Mouse (Mus musculus) myocyte (in vitro differentiated cells): ENCODE measurements around the gene Pla2g6. TPM values are rescaled to one million over a fixed set of nuclear protein-coding genes. Genes with fewer than 3 reads are reported as not detected.

Experiments used
- H3K27me3 ChIP-seq: one replicate; pipeline ENCODE4 v1.6.1; 2011; ENCODE audit not compliant: control insufficient read depth, insufficient read depth, insufficient read length
- H3K36me3 ChIP-seq: one replicate; pipeline ENCODE4 v1.6.1; 2011; ENCODE audit not compliant: control insufficient read depth, insufficient read depth
- H3K4me2 ChIP-seq: one replicate; pipeline ENCODE4 v1.6.1; 2011; ENCODE audit warnings: low read depth, control low read depth
- H3K4me3 ChIP-seq: one replicate; pipeline ENCODE4 v1.5.1; 2011; ENCODE audit warnings: mild to moderate bottlenecking, control low read depth, moderate library complexity
- H3K79me2 ChIP-seq: one replicate; pipeline ENCODE4 v1.6.1; 2011; ENCODE audit not compliant: control insufficient read depth, insufficient read depth
- H3ac ChIP-seq: one replicate; pipeline ENCODE4 v1.6.1; 2011; ENCODE audit not compliant: control insufficient read depth, insufficient read length
- CEBPB ChIP-seq: IDR thresholded peaks from 2 replicates; pipeline ENCODE4 v1.6.1; 2011; ENCODE audit warnings: mild to moderate bottlenecking, moderate library complexity; ENCODE audit not compliant: poor library complexity, insufficient read depth, severe bottlenecking
- E2F4 ChIP-seq: IDR thresholded peaks from one replicate; pipeline ENCODE4 v1.6.1; 2011; ENCODE audit warnings: mild to moderate bottlenecking, control low read depth, moderate library complexity; ENCODE audit not compliant: insufficient read depth
- MAX ChIP-seq: IDR thresholded peaks from one replicate; pipeline ENCODE4 v1.6.1; 2011; ENCODE audit warnings: low read depth, mild to moderate bottlenecking, control low read depth
- MYOD1 ChIP-seq, 3 experiments: IDR thresholded peaks; one replicate each; pipeline ENCODE4 v1.6.1; 2011; ENCODE audit warnings: control low read depth in 2 of 3, low read depth in 2 of 3, mild to moderate bottlenecking in 2 of 3, moderate library complexity in 1 of 3; ENCODE audit not compliant: insufficient read length in 2 of 3, control insufficient read depth in 1 of 3
- MYOG ChIP-seq, 3 experiments: IDR thresholded peaks; one replicate each; pipeline ENCODE4 v1.6.1; 2011; ENCODE audit warnings: control low read depth in 2 of 3, low read depth in 2 of 3, mild to moderate bottlenecking in 2 of 3; ENCODE audit not compliant: insufficient read length in 2 of 3, control insufficient read depth in 1 of 3, insufficient read depth in 1 of 3
- POLR2A ChIP-seq: IDR thresholded peaks from one replicate; pipeline ENCODE4 v1.6.1; 2011; ENCODE audit warnings: low read depth, mild to moderate bottlenecking, control low read depth, moderate library complexity; ENCODE audit not compliant: insufficient read length
- POLR2AphosphoS2 ChIP-seq: IDR thresholded peaks from one replicate; pipeline ENCODE4 v1.6.1; 2011; ENCODE audit warnings: low read depth, control low read depth; ENCODE audit not compliant: insufficient read length
- REST ChIP-seq: IDR thresholded peaks from one replicate; pipeline ENCODE4 v1.6.1; 2011; ENCODE audit warnings: mild to moderate bottlenecking, control low read depth, moderate library complexity; ENCODE audit not compliant: insufficient read depth, insufficient read length
- SRF ChIP-seq: IDR thresholded peaks from one replicate; pipeline ENCODE4 v1.6.1; 2011; ENCODE audit warnings: low read depth; ENCODE audit not compliant: control insufficient read depth, insufficient read length
- TCF12 ChIP-seq: IDR thresholded peaks from one replicate; pipeline ENCODE4 v1.6.1; 2011; ENCODE audit warnings: mild to moderate bottlenecking, control low read depth; ENCODE audit not compliant: poor library complexity, insufficient read depth, severe bottlenecking
- TCF3 ChIP-seq: IDR thresholded peaks from one replicate; pipeline ENCODE4 v1.6.1; 2011; ENCODE audit warnings: low read depth, control low read depth; ENCODE audit not compliant: insufficient read length
- USF1 ChIP-seq: IDR thresholded peaks from one replicate; pipeline ENCODE4 v1.6.1; 2011; ENCODE audit warnings: low read depth, mild to moderate bottlenecking, control low read depth, moderate library complexity
- polyA plus RNA-seq: library from polyadenylated mRNA; unstranded; fragments of >200 nt; fragmentation: generic; extraction: Trizol; gene quantifications from one replicate; pipeline ENCODE4 v1.2.1, GENCODE M21; 2012; ENCODE audit warnings: missing spikeins

Pla2g6 gene
- polyA plus RNA-seq, 1 experiment: 36.3 TPM

DNA sequence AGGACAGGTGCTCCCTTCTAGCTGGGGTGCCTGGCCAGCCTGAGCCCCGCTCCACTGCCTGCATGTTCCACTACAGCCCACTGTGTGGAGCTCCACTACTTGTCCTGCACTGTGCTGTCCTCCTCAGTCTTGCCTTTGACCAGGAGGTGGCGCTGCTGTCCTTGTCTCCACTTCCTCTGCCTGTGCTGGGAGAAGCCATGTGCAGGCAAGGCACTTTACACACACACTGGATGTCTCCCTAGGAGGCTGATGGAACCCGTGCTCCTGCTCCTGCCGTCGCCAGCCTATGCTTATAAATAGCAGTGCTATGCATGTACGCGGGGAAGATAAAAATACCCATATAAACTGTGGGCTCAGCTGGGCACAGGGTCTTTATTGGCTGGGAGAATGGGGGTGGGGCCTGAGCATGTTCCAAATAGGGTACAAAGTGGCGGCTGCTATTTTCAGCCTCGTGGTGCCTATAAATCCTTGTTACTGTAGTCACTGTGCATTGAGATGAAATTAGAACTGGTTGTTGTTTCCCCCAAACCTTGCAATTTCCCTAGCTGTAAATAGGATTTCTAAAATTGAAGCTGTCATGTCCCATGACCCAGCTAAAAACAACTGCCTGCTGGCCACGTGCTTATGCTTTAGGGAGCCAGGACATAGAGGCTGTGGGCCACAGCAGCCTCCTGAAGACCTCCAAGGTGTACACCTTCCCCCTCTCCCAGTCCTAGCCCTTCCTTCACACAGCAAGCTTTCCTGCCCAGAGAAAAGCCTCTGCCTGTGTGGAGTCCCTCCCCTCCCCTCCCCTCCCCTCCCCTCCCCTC is 84.8 kb downstream of the Pla2g6 start:
- TF ChIP-seq REST (no peak), CEBPB (no peak), POLR2AphosphoS2 (no peak), MYOG (IDR thresholded peaks at IDR 0.05; ENCODE audit: control insufficient read depth in 1 of 3, insufficient read depth in 1 of 3, insufficient read length in 2 of 3, low read depth in 2 of 3) (peak in 1 of 3 experiments; percentile 67), MAX (peak; percentile 54), SRF (peak; percentile 21), POLR2A (peak; percentile 42), MYOD1 (IDR thresholded peaks at IDR 0.05; ENCODE audit: control insufficient read depth in 1 of 3, insufficient read length in 2 of 3, low read depth in 2 of 3) (peak in 1 of 3 experiments; percentile 75), TCF12 (no peak), E2F4 (no peak), USF1 (peak; percentile 55), TCF3 (no peak)
- Histone ChIP-seq H3K27me3 (no peaks in the 10 kb centered on the region), H3K36me3 (no peaks in the 10 kb centered on the region), H3K79me2 (no peaks in the 10 kb centered on the region), H3ac (no peak overlapping the region), H3K4me3 (no peak overlapping the region), H3K4me2 (peak overlapping the region; percentile 28)

DNA sequence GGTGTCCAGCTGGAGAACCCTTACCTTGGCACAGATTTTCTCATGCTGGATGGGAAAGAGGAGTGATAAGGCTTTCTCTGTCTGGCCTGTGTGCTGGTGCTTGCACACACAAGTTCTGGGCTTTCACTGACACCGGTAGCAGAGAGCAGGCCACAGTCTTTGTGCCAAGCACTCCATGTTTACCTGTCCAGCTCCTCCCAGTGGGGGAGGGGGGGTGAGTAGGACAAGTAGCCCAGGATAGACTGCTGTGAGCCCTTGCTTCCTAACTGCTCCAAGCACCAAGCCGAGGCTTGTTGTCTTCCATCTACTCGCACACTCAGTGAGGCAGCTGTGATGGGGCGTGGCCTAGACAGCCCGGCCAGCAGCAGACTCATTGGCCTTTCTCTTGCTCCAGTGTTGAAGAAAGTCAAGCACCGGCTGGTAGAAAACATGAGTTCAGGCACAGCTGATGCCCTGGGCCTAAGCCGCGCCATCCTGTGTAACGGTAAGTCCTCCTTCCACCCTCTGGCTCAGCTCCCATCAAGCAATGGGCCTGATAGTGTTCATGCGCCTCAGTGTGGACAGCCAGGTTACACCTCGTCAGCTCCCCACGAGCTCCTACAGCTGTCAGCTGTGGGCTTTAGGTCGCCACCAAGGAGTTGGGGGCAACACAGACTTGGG is 85.5 kb downstream of the Pla2g6 start:
- Histone ChIP-seq H3K4me3 (no peak overlapping the region), H3K4me2 (peak overlapping the region; percentile 28), H3K36me3 (no peaks in the 10 kb centered on the region), H3K79me2 (no peaks in the 10 kb centered on the region), H3K27me3 (no peaks in the 10 kb centered on the region), H3ac (no peak overlapping the region)
- peak in 2 of 3 experiments; percentile 38 to 68 for TF ChIP-seq MYOD1 (IDR thresholded peaks at IDR 0.05; ENCODE audit: control insufficient read depth in 1 of 3, insufficient read length in 2 of 3, low read depth in 2 of 3)
- TF ChIP-seq CEBPB: no peak
- TF ChIP-seq MYOG (IDR thresholded peaks at IDR 0.05; ENCODE audit: control insufficient read depth in 1 of 3, insufficient read depth in 1 of 3, insufficient read length in 2 of 3, low read depth in 2 of 3): peak in 2 of 3 experiments; percentile 20 to 67
- TF ChIP-seq POLR2AphosphoS2: no peak
- TF ChIP-seq USF1: no peak
- TF ChIP-seq MAX: no peak
- TF ChIP-seq TCF12: no peak
- TF ChIP-seq REST: no peak
- no peak for TF ChIP-seq E2F4
- no peak for TF ChIP-seq TCF3

DNA sequence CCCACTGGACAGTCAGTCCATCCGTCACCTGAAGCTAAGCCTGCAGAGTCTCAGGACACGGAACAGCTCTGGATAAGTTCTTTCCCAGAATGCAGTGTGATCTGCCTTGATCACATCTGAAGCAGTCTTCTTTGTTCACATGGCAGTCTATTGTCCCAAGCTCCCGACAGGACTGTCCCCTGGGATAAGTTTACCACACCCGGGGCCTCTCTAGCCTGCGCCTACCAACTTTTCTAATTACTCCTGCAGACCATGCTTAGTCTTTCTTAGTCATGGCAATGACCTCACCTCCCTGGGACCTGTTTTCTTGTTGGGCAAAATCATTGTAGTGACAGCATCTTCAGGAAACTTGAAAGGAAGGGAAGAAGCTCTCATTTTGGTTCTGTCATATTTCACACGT is 90.2 kb downstream of the Pla2g6 start:
- H3K4me2 ChIP-seq: no peak overlapping the region
- H3K79me2 ChIP-seq: no peaks in the 10 kb centered on the region
- H3ac ChIP-seq: no peak overlapping the region
- H3K4me3 ChIP-seq: no peak overlapping the region
- no peak for TF ChIP-seq MYOD1 (IDR thresholded peaks at IDR 0.05; ENCODE audit: control insufficient read depth in 1 of 3, insufficient read length in 2 of 3, low read depth in 2 of 3)
- TF ChIP-seq TCF3: no peak
- TF ChIP-seq POLR2AphosphoS2: no peak
- TF ChIP-seq MYOG (IDR thresholded peaks at IDR 0.05; ENCODE audit: control insufficient read depth in 1 of 3, insufficient read depth in 1 of 3, insufficient read length in 2 of 3, low read depth in 2 of 3): no peak
- TF ChIP-seq USF1: no peak
- TF ChIP-seq MAX: no peak
- TF ChIP-seq TCF12: no peak
- no peak for TF ChIP-seq REST
- TF ChIP-seq CEBPB: no peak
- TF ChIP-seq POLR2A: no peak
- no peak for TF ChIP-seq E2F4
- no peak for TF ChIP-seq SRF
- no peaks in the 10 kb centered on the region for H3K27me3 ChIP-seq
- no peaks in the 10 kb centered on the region for H3K36me3 ChIP-seq

Other genes starting within 250 kb of the Pla2g6 start
- gene Micall1, start 219.5 kb downstream of the Pla2g6 start, polyA plus RNA-seq: 18.0 TPM
- gene Polr2f, start 187.4 kb downstream of the Pla2g6 start, polyA plus RNA-seq: 388 TPM
- gene 1700088E04Rik, start 187.1 kb downstream of the Pla2g6 start, polyA plus RNA-seq: 15.2 TPM
- not detected for gene Sox10, start 163.2 kb downstream of the Pla2g6 start, polyA plus RNA-seq
- 26.0 TPM for gene Pick1, start 99.2 kb downstream of the Pla2g6 start, polyA plus RNA-seq
- 0.05 TPM for gene Gm49486, start 99.0 kb downstream of the Pla2g6 start, polyA plus RNA-seq
- 0.25 TPM for gene Slc16a8, start 73.6 kb downstream of the Pla2g6 start, polyA plus RNA-seq
- gene Baiap2l2, start 42.9 kb downstream of the Pla2g6 start, polyA plus RNA-seq: 1.7 TPM
- gene Maff, start 18.2 kb upstream of the Pla2g6 start, polyA plus RNA-seq: 15.6 TPM
- 110 TPM for gene Tmem184b, start 75.2 kb upstream of the Pla2g6 start, polyA plus RNA-seq
- gene Csnk1e, start 127.2 kb upstream of the Pla2g6 start, polyA plus RNA-seq: 116 TPM
- 0.06 TPM for gene Kcnj4, start 176.9 kb upstream of the Pla2g6 start, polyA plus RNA-seq
- gene Kdelr3, start 188.0 kb upstream of the Pla2g6 start, polyA plus RNA-seq: 74.7 TPM
- gene Ddx17, start 218.4 kb upstream of the Pla2g6 start, polyA plus RNA-seq: 96.2 TPM